Mouse (Mus musculus): ENCODE data around the gene Atp8b3.

Atp8b3 gene

GRCm38 (mm10) chr10:80568876-80569275 lies 30.0 kb upstream of the Atp8b3 start:
- ATAC-seq (ENCODE audit: low TSS enrichment): no peak

- peak; percentile 69 for ATAC-seq (ENCODE audit: low TSS enrichment)
These were observed 27.6 kb upstream of the Atp8b3 start for GRCm38 (mm10) chr10:80566375-80567092.

GRCm38 (mm10) chr10:80561116-80561944 lies 22.4 kb upstream of the Atp8b3 start, which contains the start of gene Rexo1:
Rexo1 (minus strand) TSS chr10:80561560.
- ATAC-seq (ENCODE audit: low TSS enrichment): peak; percentile 74

GRCm38 (mm10) chr10:80560621-80561020 lies 21.7 kb upstream of the Atp8b3 start:
- ATAC-seq (ENCODE audit: low TSS enrichment): no peak

- no peak for ATAC-seq (ENCODE audit: low TSS enrichment)
These were observed 20.5 kb upstream of the Atp8b3 start for GRCm38 (mm10) chr10:80559431-80559830.

- 0 out of 2 replicates have a peak, but pooled peaks have one; percentile 27 for ATAC-seq (ENCODE audit: low TSS enrichment)
These were observed 18.5 kb upstream of the Atp8b3 start for GRCm38 (mm10) chr10:80557346-80557965.

GRCm38 (mm10) chr10:80553997-80554396 lies 15.1 kb upstream of the Atp8b3 start:
- no peak for ATAC-seq (ENCODE audit: low TSS enrichment)

- ATAC-seq (ENCODE audit: low TSS enrichment): no peak
These were observed 14.7 kb upstream of the Atp8b3 start for GRCm38 (mm10) chr10:80553575-80553974.

GRCm38 (mm10) chr10:80552364-80552763 lies 13.4 kb upstream of the Atp8b3 start:
- no peak for ATAC-seq (ENCODE audit: low TSS enrichment)

GRCm38 (mm10) chr10:80549279-80549678 lies 10.4 kb upstream of the Atp8b3 start:
- ATAC-seq (ENCODE audit: low TSS enrichment): no peak

GRCm38 (mm10) chr10:80548428-80549006 lies 9.6 kb upstream of the Atp8b3 start:
- peak; percentile 56; the same call in 1 of the 2 replicates for ATAC-seq (ENCODE audit: low TSS enrichment)

- ATAC-seq (ENCODE audit: low TSS enrichment): no peak
These were observed 8.6 kb upstream of the Atp8b3 start for GRCm38 (mm10) chr10:80547539-80547938.

- ATAC-seq (ENCODE audit: low TSS enrichment): no peak
These were observed 8.0 kb upstream of the Atp8b3 start for GRCm38 (mm10) chr10:80546945-80547344.

- no peak for ATAC-seq (ENCODE audit: low TSS enrichment)
These were observed 6.7 kb upstream of the Atp8b3 start for GRCm38 (mm10) chr10:80545590-80545989.

- peak; percentile 33; the same call in 1 of the 2 replicates for ATAC-seq (ENCODE audit: low TSS enrichment)
These were observed 4.9 kb upstream of the Atp8b3 start for GRCm38 (mm10) chr10:80543873-80544272.

- ATAC-seq (ENCODE audit: low TSS enrichment): no peak
These were observed 569 bp upstream of the Atp8b3 start for GRCm38 (mm10) chr10:80539493-80539892.

GRCm38 (mm10) chr10:80538180-80538579 lies 744 bp downstream of the Atp8b3 start:
- no peak for ATAC-seq (ENCODE audit: low TSS enrichment)

GRCm38 (mm10) chr10:80535711-80536110 lies 3.2 kb downstream of the Atp8b3 start:
- no peak for ATAC-seq (ENCODE audit: low TSS enrichment)

- ATAC-seq (ENCODE audit: low TSS enrichment): no peak
These were observed 3.9 kb downstream of the Atp8b3 start for GRCm38 (mm10) chr10:80535071-80535470.

- no peak for ATAC-seq (ENCODE audit: low TSS enrichment)
These were observed 5.2 kb downstream of the Atp8b3 start for GRCm38 (mm10) chr10:80533704-80534103.

- no peak for ATAC-seq (ENCODE audit: low TSS enrichment)
These were observed 6.1 kb downstream of the Atp8b3 start for GRCm38 (mm10) chr10:80532783-80533182.

GRCm38 (mm10) chr10:80526172-80526571 lies 12.8 kb downstream of the Atp8b3 start:
- ATAC-seq (ENCODE audit: low TSS enrichment): no peak
